In genomic region chr1:170589219-170590040, GRCm38 (mm10) we compare ENCODE assay signal across 8 mouse cellular contexts. TPM values are rescaled to one million over a fixed set of nuclear protein-coding genes. Genes with fewer than 3 reads are reported as not detected.
DNase-seq lines count a peak whose midpoint lies in the region; ATAC-seq and TF ChIP-seq lines count a peak whose summit lies in the region.

TSS of gene Nos1ap (minus strand) at chr1:170589861.

- no peak for TF ChIP-seq CTCF in kidney, postnatal 0 days (IDR thresholded peaks at IDR 0.05; ENCODE audit: low read depth)
- TF ChIP-seq CTCF in spleen, adult 2 months (IDR thresholded peaks at IDR 0.05; ENCODE audit: extremely low read depth, insufficient read depth, insufficient read length, insufficient replicate concordance) = no peak

- no peaks in the 10 kb centered on the region for H3K27me3 ChIP-seq in heart, embryonic 13.5 days (replicated peaks)
- no peaks in the 10 kb centered on the region for H3K27me3 ChIP-seq in kidney, postnatal 0 days (ENCODE audit: insufficient read depth, low read length)
- no peaks in the 10 kb centered on the region; the same call in 1 of the 2 replicates for H3K27me3 ChIP-seq in midbrain, embryonic 16.5 days (ENCODE audit: control insufficient read depth, insufficient read depth, low read depth, low read length)
- peaks cover 8% of the 10 kb centered on the region for H3K27me3 ChIP-seq in spleen, adult 2 months (ENCODE audit: control insufficient read depth, insufficient read depth, low read length)

- peak; percentile 76 for DNase-seq in kidney, postnatal 0 days (ENCODE audit: low spot score)
- peak; percentile 87 for DNase-seq in liver
- peak in 1 of 2 experiments; percentile 29 for DNase-seq in spleen, adult 2 months (ENCODE audit: low read depth in 1 of 2, low spot score in 2 of 2)

- no peaks in the 10 kb centered on the region for H3K4me1 ChIP-seq in brown adipose tissue, adult 24 weeks (ENCODE audit: control insufficient read depth, insufficient read depth, insufficient read length, low read length)
- H3K4me1 ChIP-seq in heart, embryonic 13.5 days = peaks cover 31% of the 10 kb centered on the region
- 0 out of 2 replicates have a peak, but pooled peaks cover 3% of the 10 kb centered on the region for H3K4me1 ChIP-seq in kidney, postnatal 0 days (replicated peaks; ENCODE audit: insufficient read depth, low read length)
- peaks cover 15% of the 10 kb centered on the region for H3K4me1 ChIP-seq in midbrain, embryonic 16.5 days (ENCODE audit: control insufficient read depth, insufficient read depth, low read length)
- H3K4me1 ChIP-seq in spleen, adult 2 months (ENCODE audit: control insufficient read depth, insufficient read depth, insufficient read length) = peaks cover 5% of the 10 kb centered on the region

- H3K36me3 ChIP-seq in heart, embryonic 13.5 days = peaks cover 19% of the 10 kb centered on the region
- 0 out of 2 replicates have a peak, but pooled peaks cover 4% of the 10 kb centered on the region for H3K36me3 ChIP-seq in kidney, postnatal 0 days (ENCODE audit: insufficient read depth, low read length)
- no peaks in the 10 kb centered on the region; the same call in 1 of the 2 replicates for H3K36me3 ChIP-seq in midbrain, embryonic 16.5 days (ENCODE audit: control insufficient read depth, insufficient read depth, low read length)
- no peaks in the 10 kb centered on the region for H3K36me3 ChIP-seq in spleen, adult 2 months (ENCODE audit: control insufficient read depth, insufficient read depth, low read length)

- H3K27ac ChIP-seq in brown adipose tissue, adult 24 weeks (replicated peaks; ENCODE audit: low read depth, low read length) = no peak within 1 kb of the TSS
- H3K27ac ChIP-seq in heart, embryonic 13.5 days (replicated peaks) = peak within 1 kb of the TSS; percentile 80
- H3K27ac ChIP-seq in kidney, postnatal 0 days = peak within 1 kb of the TSS; percentile 76
- peak within 1 kb of the TSS; percentile 75 for H3K27ac ChIP-seq in midbrain, embryonic 16.5 days (ENCODE audit: low read length)
- peak within 1 kb of the TSS; percentile 34; the same call in 1 of the 2 replicates for H3K27ac ChIP-seq in spleen, adult 2 months (ENCODE audit: insufficient read depth, low read length)

- peak; percentile 95 for ATAC-seq in erythroid progenitor cell, adult 5-6 weeks (replicated peaks; ENCODE audit: low FRiP score, poor library complexity, severe bottlenecking)
- peak; percentile 87 for ATAC-seq in heart, embryonic 13.5 days (ENCODE audit: extremely low read depth, insufficient number of reproducible peaks, low FRiP score, low TSS enrichment)
- ATAC-seq in kidney, postnatal 0 days (replicated peaks; ENCODE audit: low FRiP score, low read depth) = peak; percentile 90
- peak; percentile 95 for ATAC-seq in midbrain, embryonic 16.5 days
- no peak for ATAC-seq in activated CD4-positive, CD25-positive, alpha-beta regulatory T cell, adult 4 months

- H3K4me2 ChIP-seq in heart, embryonic 13.5 days = peak within 1 kb of the TSS; percentile 96
- H3K4me2 ChIP-seq in kidney, postnatal 0 days (ENCODE audit: low read length) = peak within 1 kb of the TSS; percentile 98
- H3K4me2 ChIP-seq in midbrain, embryonic 16.5 days (ENCODE audit: low read length) = peak within 1 kb of the TSS; percentile 91

- H3K9ac ChIP-seq in heart, embryonic 13.5 days = peak within 1 kb of the TSS; percentile 97
- peak within 1 kb of the TSS; percentile 86 for H3K9ac ChIP-seq in kidney, postnatal 0 days (ENCODE audit: low read depth, low read length)
- H3K9ac ChIP-seq in midbrain, embryonic 16.5 days (ENCODE audit: low read depth, low read length) = peak within 1 kb of the TSS; percentile 93

- no peak for TF ChIP-seq POLR2A in spleen, adult 2 months (IDR thresholded peaks at IDR 0.05; ENCODE audit: low read depth, low read length)

- H3K9me3 ChIP-seq in heart, embryonic 13.5 days = no peaks in the 10 kb centered on the region
- H3K9me3 ChIP-seq in kidney, postnatal 0 days (replicated peaks; ENCODE audit: low read length) = no peaks in the 10 kb centered on the region; the same call in 1 of the 2 replicates
- no peaks in the 10 kb centered on the region for H3K9me3 ChIP-seq in midbrain, embryonic 16.5 days (replicated peaks; ENCODE audit: control insufficient read depth, low read length, poor library complexity, severe bottlenecking)

- WGBS in heart, embryonic 13.5 days = under 1% methylated on average over 91 of the region's 106 CpGs
- WGBS in kidney, postnatal 0 days = under 1% methylated on average over 86 of the region's 106 CpGs
- under 1% methylated on average over 70 of the region's 106 CpGs for WGBS in midbrain, embryonic 16.5 days
- under 1% methylated on average over 76 of the region's 106 CpGs for WGBS in spleen, adult 2 months

- H3K4me3 ChIP-seq in brown adipose tissue, adult 24 weeks (ENCODE audit: insufficient read depth, low read depth, low read length) = peak within 1 kb of the TSS; percentile 96
- peak within 1 kb of the TSS; percentile 95 for H3K4me3 ChIP-seq in heart, embryonic 13.5 days
- peak within 1 kb of the TSS; percentile 91 for H3K4me3 ChIP-seq in kidney, postnatal 0 days (replicated peaks; ENCODE audit: low read depth, low read length)
- peak within 1 kb of the TSS; percentile 97 for H3K4me3 ChIP-seq in midbrain, embryonic 16.5 days (ENCODE audit: low read depth, low read length)
- peak within 1 kb of the TSS; percentile 54 for H3K4me3 ChIP-seq in spleen, adult 2 months (ENCODE audit: extremely low read depth, insufficient read depth, insufficient read length)

RNA-seq across cellular contexts. Expression of gene Nos1ap, which starts in this region (rescaled TPM):
- polyA plus RNA-seq in brown adipose tissue, adult 24 weeks (2012; ENCODE audit: insufficient read depth, insufficient read length, missing spikeins) = 2.0 and 2.3 TPM in 2 replicates
- total RNA-seq in erythroid progenitor cell, adult 5-6 weeks (2015; ENCODE audit: low replicate concordance) = 38.1 and 70.6 TPM in 2 replicates
- 58.3 and 76.5 TPM in 2 replicates for total RNA-seq in erythroid progenitor cell, adult 5-6 weeks (2017; ENCODE audit: low replicate concordance)
- 17.9 and 21.2 TPM in 2 replicates for polyA plus RNA-seq in heart, embryonic 13.5 days (2015; fragmentation: Nextera tagmentation; extraction: Ambion mirVana)
- 16.3 and 19.5 TPM in 2 replicates for polyA plus RNA-seq in kidney, postnatal 0 days (2015; fragmentation: Nextera tagmentation; extraction: Ambion mirVana)
- 24.0 and 24.6 TPM in 2 replicates for polyA plus RNA-seq in midbrain, embryonic 16.5 days (2015; fragmentation: Nextera tagmentation; extraction: Ambion mirVana)
- polyA plus RNA-seq in spleen, adult 2 months (2012; rRNA removed) = 8.1 and 11.9 TPM in 2 replicates
- not detected for polyA plus RNA-seq in activated CD4-positive, CD25-positive, alpha-beta regulatory T cell, adult 4 months (2017; shearing (Covaris generic))
